Mouse (Mus musculus): Measurements from ENCODE around the gene Rnd3. TPM values are rescaled to one million over a fixed set of nuclear protein-coding genes. Genes with fewer than 3 reads are reported as not detected.

The Rnd3 gene
- total and polyA plus RNA-seq, 3 experiments = 2.6 to 15.8 (median 14.3) TPM

DNA sequence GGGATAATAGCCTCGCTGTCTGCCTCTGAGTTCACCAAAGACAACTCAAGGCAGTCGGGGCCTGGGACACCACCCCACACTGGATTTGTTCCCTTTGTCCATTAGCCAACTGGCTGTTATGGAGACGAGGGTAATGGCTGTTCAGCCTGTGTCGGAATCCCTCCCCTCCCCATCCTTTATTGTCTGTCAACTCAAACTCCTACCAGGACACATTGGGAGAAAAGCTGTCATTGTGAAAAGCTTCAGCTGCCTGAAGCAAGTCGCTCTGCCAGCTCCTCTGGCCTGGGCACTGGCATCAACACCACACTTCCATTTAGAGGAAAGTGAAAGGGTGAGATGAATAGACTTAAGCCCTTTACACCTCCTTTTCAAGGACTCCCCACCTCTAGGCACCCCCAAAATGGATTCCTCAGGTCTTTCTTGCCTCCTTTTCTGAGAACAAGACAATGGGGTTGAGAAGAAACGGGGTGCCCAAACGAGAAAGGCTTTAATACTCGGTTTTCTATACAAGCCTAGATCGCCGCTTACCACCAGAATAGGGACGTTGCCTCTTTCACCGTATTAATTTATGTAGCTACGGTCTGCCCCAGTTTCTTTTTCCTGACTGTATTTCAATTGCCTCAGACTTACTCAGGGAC is 66.1 kb downstream of the Rnd3 start:
- no peaks in the 10 kb centered on the region for H3K4me1 ChIP-seq (ENCODE audit: control insufficient read depth, insufficient read depth, low read length)
- H3K4me3 ChIP-seq = no peak overlapping the region
- no peak overlapping the region for H3K27ac ChIP-seq
- TF ChIP-seq CTCF (IDR thresholded peaks at IDR 0.05) (no peak), EP300 (IDR thresholded peaks at IDR 0.05; ENCODE audit: insufficient read depth, low read depth, low read length) (no peak), POLR2A (IDR thresholded peaks at IDR 0.05; ENCODE audit: insufficient read depth, low read depth, low read length) (no peak)
- WGBS = 86% methylated on average over 13 of the region's 13 CpGs
- no peaks in the 10 kb centered on the region for H3K27me3 ChIP-seq (ENCODE audit: control insufficient read depth, insufficient read depth, low read length)
- no peak for DNase-seq
- no peaks in the 10 kb centered on the region for H3K36me3 ChIP-seq (ENCODE audit: control insufficient read depth, insufficient read depth, low read length)
- no peaks in the 10 kb centered on the region for H3K79me2 ChIP-seq (replicated peaks; ENCODE audit: control insufficient read depth, insufficient read depth, low read length)
- intact Hi-C loops (cut with DNase I) = no loop called here
- no peak overlapping the region for H3K9ac ChIP-seq (ENCODE audit: low read depth, low read length)

Measured in heart, adult 2 months (tissue).